Comparison of ENCODE assay signal across 8 mouse cellular contexts in the genomic region with DNA sequence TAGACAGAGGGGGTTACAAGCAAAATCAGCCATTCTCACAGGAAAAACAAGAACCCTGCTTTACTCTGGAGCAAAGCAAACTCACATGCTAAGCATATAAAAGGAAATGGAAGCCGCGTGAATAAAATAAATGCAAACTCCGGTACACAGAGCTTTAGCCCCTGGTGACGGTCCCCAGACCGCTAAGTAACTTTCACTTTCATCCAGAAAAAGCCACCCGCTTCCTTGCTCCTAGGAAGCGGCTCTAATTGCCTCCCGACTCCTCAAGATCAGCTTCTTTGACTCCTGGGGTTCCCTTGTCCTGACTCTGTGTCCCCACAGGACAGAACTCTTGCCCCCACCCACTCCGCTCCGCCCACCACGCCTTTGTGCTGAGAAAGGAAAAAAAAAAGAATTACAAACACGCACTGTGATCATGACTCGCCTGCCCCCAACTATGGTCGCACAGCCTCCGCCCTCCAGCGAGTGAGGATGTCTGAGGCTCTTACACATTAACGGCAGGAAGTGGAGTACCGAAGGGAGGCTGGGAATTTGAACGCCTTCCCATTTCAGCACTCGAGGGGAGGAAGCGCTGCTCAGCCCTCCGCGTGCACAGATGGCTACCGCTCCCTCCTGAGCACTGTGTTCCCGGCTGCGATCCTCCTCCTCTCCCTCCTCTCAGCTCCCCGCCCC.
DNase-seq lines count a peak whose midpoint lies in the region; ATAC-seq lines count a peak whose summit lies in the region.

No protein-coding gene starts in this region.

- H3K9me3 ChIP-seq in megakaryocyte, embryonic 14.5 days: no peaks in the 10 kb centered on the region

- peak overlapping the region; percentile 98 for H3K4me3 ChIP-seq in megakaryocyte, embryonic 14.5 days (replicated peaks)

- H3K36me3 ChIP-seq in megakaryocyte, embryonic 14.5 days (replicated peaks; ENCODE audit: low read length): peaks cover 21% of the 10 kb centered on the region

- peak; percentile 74 for ATAC-seq in inflammation-experienced regulatory T-cells, adult 6 months

- H3K27me3 ChIP-seq in megakaryocyte, embryonic 14.5 days (replicated peaks): no peaks in the 10 kb centered on the region

- peak; percentile 85 to 92 for DNase-seq in adrenal gland, adult (ENCODE audit: inconsistent age in 2 of 2, low spot score in 1 of 2)
- DNase-seq in embryo, embryonic 10 days (ENCODE audit: low spot score): peak; percentile 92
- DNase-seq in gastrocnemius, postnatal 10 days: peak; percentile 74
- DNase-seq in left cerebral cortex, adult 9 months (ENCODE audit: low spot score in 2 of 2): peak; percentile 42 to 84
- peak; percentile 89 to 92 for DNase-seq in right cerebral cortex, postnatal 10 days (ENCODE audit: low spot score in 2 of 2)
- peak; percentile 62 to 77 for DNase-seq in urinary bladder, postnatal 36 days (ENCODE audit: low spot score in 2 of 2)

- H3K4me1 ChIP-seq in megakaryocyte, embryonic 14.5 days: peaks cover 79% of the 10 kb centered on the region

Comparison
In these comparisons a context has a peak if more than half of its experiments do, and no peak if none do; other contexts are left out.
1. Peak in every context shown above with its lines: DNase-seq, ATAC-seq and H3K4me3 ChIP-seq.